Mouse (Mus musculus): ENCODE measurements around the gene Gm4307.
"Not testable (repeated sequence)": the region's sequence is repeated elsewhere in the genome, so short reads cannot be mapped to it uniquely, and the experiment has no call there.

Gene Gm4307

DNA sequence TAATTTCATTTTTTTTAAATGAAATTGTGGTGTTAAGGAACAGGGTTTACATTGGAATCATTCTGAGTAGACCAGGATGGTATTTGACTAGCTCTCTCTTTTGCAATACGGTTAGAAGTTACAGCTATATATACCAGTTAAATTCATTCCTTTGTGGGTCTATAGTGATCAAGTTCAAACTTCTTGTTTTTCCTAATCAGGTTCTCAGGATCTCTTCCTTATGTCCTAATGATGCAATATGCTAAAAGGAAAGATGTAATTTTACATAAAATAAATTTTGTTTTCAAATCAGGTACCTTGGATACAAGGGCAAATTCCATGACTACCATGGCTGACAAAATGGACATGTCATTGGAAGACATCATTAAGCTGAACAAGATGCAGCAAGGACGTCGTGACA, at the start of gene Gm4307:
TSS of gene Gm4307 (plus strand) at position 301 of the 400 bp plus-strand sequence.
- DNase-seq, result not testable (repeated sequence)

DNA sequence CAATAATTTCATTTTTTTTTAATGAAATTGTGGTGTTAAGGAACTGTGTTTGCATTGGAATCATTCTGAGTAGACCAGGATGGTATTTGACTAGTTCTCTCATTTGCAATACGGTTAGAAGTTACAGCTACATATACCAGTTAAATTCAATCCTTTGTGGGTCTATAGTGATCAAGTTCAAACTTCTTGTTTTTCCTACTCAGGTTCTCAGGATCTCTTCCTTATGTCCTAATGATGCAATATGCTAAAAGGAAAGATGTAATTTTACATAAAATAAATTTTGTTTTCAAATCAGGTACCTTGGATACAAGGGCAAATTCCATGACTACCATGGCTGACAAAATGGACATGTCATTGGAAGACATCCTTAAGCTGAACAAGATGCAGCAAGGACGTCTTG, 25.8 kb upstream of the Gm4307 start, which contains the start of gene Gm4301:
TSS of gene Gm4301 (plus strand) at position 301 of the 400 bp plus-strand sequence.
- not testable (repeated sequence) for DNase-seq

DNA sequence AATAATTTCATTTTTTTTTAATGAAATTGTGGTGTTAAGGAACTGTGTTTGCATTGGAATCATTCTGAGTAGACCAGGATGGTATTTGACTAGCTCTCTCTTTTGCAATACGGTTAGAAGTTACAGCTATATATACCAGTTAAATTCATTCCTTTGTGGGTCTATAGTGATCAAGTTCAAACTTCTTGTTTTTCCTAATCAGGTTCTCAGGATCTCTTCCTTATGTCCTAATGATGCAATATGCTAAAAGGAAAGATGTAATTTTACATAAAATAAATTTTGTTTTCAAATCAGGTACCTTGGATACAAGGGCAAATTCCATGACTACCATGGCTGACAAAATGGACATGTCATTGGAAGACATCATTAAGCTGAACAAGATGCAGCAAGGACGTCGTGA, 20.6 kb upstream of the Gm4307 start, which contains the start of gene Gm4302:
TSS of gene Gm4302 (plus strand) at position 301 of the 400 bp plus-strand sequence.
- not testable (repeated sequence) for DNase-seq

GRCm38 (mm10) chr10:100345672-100346071, 15.5 kb upstream of the Gm4307 start, which contains the start of gene Gm4303:
TSS of gene Gm4303 (plus strand) at chr10:100345972.
- DNase-seq, result not testable (repeated sequence)

DNA sequence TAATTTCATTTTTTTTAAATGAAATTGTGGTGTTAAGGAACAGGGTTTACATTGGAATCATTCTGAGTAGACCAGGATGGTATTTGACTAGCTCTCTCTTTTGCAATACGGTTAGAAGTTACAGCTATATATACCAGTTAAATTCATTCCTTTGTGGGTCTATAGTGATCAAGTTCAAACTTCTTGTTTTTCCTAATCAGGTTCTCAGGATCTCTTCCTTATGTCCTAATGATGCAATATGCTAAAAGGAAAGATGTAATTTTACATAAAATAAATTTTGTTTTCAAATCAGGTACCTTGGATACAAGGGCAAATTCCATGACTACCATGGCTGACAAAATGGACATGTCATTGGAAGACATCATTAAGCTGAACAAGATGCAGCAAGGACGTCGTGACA, 10.3 kb upstream of the Gm4307 start, which contains the start of gene Gm4305:
TSS of gene Gm4305 (plus strand) at position 301 of the 400 bp plus-strand sequence.
- DNase-seq, result not testable (repeated sequence)

- DNase-seq, result peak; percentile 16 to 33
These were observed 4.3 kb upstream of the Gm4307 start for GRCm38 (mm10) chr10:100356841-100357240.

DNA sequence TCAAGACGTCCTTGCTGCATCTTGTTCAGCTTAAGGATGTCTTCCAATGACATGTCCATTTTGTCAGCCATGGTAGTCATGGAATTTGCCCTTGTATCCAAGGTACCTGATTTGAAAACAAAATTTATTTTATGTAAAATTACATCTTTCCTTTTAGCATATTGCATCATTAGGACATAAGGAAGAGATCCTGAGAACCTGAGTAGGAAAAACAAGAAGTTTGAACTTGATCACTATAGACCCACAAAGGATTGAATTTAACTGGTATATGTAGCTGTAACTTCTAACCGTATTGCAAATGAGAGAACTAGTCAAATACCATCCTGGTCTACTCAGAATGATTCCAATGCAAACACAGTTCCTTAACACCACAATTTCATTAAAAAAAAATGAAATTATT, 21.3 kb downstream of the Gm4307 start, which contains the start of gene Gm4312:
TSS of gene Gm4312 (minus strand) at position 101 of the 400 bp plus-strand sequence.
- DNase-seq, result not testable (repeated sequence)

DNA sequence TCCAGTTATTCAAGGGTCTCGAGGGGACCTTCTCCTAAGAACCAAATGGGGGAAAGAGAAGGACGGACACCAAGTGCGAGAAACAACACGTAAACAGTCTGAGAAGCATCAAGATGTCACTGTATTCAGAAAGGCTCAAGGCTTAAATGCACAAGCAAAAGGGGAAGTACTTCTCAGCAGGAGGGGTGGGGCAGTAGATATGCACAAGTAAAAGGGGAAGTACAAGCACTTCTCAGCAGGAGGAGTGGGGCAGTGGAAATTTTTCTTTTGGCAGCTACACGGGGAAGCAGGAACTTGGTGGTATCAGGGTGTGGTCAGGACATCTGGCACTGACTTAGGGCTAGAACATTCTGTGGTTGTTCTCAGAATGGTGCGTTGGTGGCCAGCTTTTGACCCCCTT, 41.2 kb downstream of the Gm4307 start:
- DNase-seq, result not testable (repeated sequence)

Measured in lung, postnatal 4 days (tissue).